Mouse (Mus musculus) midbrain, embryonic 11.5 days (tissue): ENCODE measurements around the gene Isg20l2. TPM values are rescaled to one million over a fixed set of nuclear protein-coding genes. Genes with fewer than 3 reads are reported as not detected.
"Not testable (repeated sequence)": the region's sequence is repeated elsewhere in the genome, so short reads cannot be mapped to it uniquely, and the experiment has no call there.

Experiments used
- ATAC-seq: fragments of 200-750 bp; cut with Nextera tagmentation; 2 replicates; pipeline ENCODE4 v1.8.0; 2017; ENCODE audit warnings: moderate TSS enrichment, moderate library complexity; ENCODE audit not compliant: low FRiP score
- DNase-seq: peaks from one replicate; pipeline ENCODE4 v3.0.0; 2015; ENCODE audit warnings: low spot score; ENCODE audit errors: missing footprints
- H3K27ac ChIP-seq: fragments of 300-500 bp; sonication (generic); 2 replicates; pipeline ENCODE4 v1.5.1; 2014; ENCODE audit warnings: low read depth, low read length
- H3K27me3 ChIP-seq: fragments of 300-500 bp; sonication (generic); 2 replicates; pipeline ENCODE4 v1.6.1; 2014; ENCODE audit warnings: mild to moderate bottlenecking, low read length, moderate library complexity, mixed read lengths; ENCODE audit not compliant: control insufficient read depth, insufficient read depth
- H3K36me3 ChIP-seq: fragments of 300-500 bp; sonication (generic); 2 replicates; pipeline ENCODE4 v1.6.1; 2014; ENCODE audit warnings: mild to moderate bottlenecking, low read length, moderate library complexity, mixed read lengths; ENCODE audit not compliant: control insufficient read depth, insufficient read depth
- H3K4me1 ChIP-seq: fragments of 300-500 bp; sonication (generic); 2 replicates; pipeline ENCODE4 v1.6.1; 2014; ENCODE audit warnings: low read length; ENCODE audit not compliant: control insufficient read depth, insufficient read depth
- H3K4me2 ChIP-seq: fragments of 300-500 bp; sonication (generic); 2 replicates; pipeline ENCODE4 v1.6.1; 2014; ENCODE audit warnings: mild to moderate bottlenecking, moderate library complexity
- H3K4me3 ChIP-seq: fragments of 300-500 bp; sonication (generic); 2 replicates; pipeline ENCODE4 v1.5.1; 2014; ENCODE audit warnings: low read depth, low read length
- H3K9ac ChIP-seq: fragments of 300-500 bp; sonication (generic); 2 replicates; pipeline ENCODE4 v1.6.1; 2014; ENCODE audit warnings: low read length
- H3K9me3 ChIP-seq: fragments of 300-500 bp; sonication (generic); 2 replicates; pipeline ENCODE4 v1.6.1; 2016; ENCODE audit warnings: low read length; ENCODE audit not compliant: control insufficient read depth
- WGBS: fragments of 180-500 bp; shearing (Covaris S2); extraction: QIAGEN DNeasy Blood & Tissue Kit; methylation state at CpG from one replicate; pipeline ENCODE4 v1.1.7; 2014; 5-methylcytosine and 5-hydroxymethylcytosine counted together
- polyA plus RNA-seq: library from polyadenylated mRNA; unstranded; fragments of >200 nt; fragmentation: Nextera tagmentation; extraction: Ambion mirVana; gene quantifications from 2 replicates; pipeline ENCODE4 v1.2.1, GENCODE M21; 2014

The Isg20l2 gene
- polyA plus RNA-seq: 53.9 and 54.8 TPM in 2 replicates

DNA sequence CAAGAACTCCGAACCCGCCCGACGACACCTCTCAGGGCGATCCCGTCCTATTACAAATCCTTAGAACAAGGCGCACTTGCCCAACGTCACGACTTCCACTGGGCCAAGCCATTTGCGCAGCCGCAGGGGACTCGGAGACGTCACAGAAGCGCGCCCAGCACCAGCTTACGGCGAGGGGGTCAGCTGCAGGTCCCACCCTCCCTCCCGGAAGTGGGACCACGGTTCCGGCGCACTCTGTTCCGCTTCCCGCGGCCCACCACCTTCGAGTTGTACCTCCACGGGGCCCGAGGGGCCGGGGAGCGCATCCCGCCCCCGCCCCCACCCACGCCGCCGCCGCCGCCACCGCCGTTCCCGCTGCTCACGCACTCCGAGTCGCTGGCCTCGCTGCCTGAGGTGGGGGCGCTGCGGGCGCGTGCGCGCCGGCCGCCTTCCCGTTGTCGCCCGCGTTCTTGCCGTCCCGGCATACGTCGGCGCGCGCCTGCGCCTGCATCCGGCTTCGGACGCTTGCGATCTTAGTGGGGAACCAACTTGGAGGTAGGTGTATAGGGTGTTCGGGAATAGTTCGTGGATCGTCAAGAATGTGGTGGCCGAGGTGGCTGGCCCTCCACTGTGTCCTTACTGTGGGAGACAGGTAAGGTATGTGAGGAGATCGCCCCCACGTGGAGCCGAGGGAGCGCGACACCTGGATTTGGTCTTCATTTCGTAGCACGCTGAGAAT is at the start of gene Isg20l2, which contains the start of gene Rrnad1:
TSS of gene Isg20l2 (plus strand) at position 237 of the 718 bp plus-strand sequence.
TSS of gene Rrnad1 (minus strand) at position 640 of the 718 bp plus-strand sequence.
- Histone ChIP-seq H3K9ac (peak within 1 kb of the TSS; percentile 84), H3K27ac (peak within 1 kb of the TSS; percentile 62), H3K9me3 (no peaks in the 10 kb centered on the region), H3K4me2 (peak within 1 kb of the TSS; percentile 85), H3K36me3 (peaks cover 16% of the 10 kb centered on the region), H3K4me1 (peaks cover 18% of the 10 kb centered on the region), H3K4me3 (peak within 1 kb of the TSS; percentile 90), H3K27me3 (no peaks in the 10 kb centered on the region; the same call in 1 of the 2 replicates)
- ATAC-seq: peak; percentile 99
- peak; percentile 99 for DNase-seq
- WGBS: under 1% methylated on average over 63 of the region's 78 CpGs

GRCm38 (mm10) chr3:87884291-87884690 is 45.8 kb upstream of the Isg20l2 start:
- Histone ChIP-seq H3K27me3 (no peaks in the 10 kb centered on the region), H3K4me3 (peak overlapping the region; percentile 97), H3K4me1 (peaks cover 13% of the 10 kb centered on the region), H3K9me3 (no peaks in the 10 kb centered on the region), H3K36me3 (peaks cover 3% of the 10 kb centered on the region; the same call in 1 of the 2 replicates), H3K4me2 (peak overlapping the region; percentile 95), H3K27ac (no peak overlapping the region), H3K9ac (peak overlapping the region; percentile 93)
- ATAC-seq (no peak), DNase-seq (no peak)
- 3% methylated on average over 3 of the region's 3 CpGs for WGBS

DNA sequence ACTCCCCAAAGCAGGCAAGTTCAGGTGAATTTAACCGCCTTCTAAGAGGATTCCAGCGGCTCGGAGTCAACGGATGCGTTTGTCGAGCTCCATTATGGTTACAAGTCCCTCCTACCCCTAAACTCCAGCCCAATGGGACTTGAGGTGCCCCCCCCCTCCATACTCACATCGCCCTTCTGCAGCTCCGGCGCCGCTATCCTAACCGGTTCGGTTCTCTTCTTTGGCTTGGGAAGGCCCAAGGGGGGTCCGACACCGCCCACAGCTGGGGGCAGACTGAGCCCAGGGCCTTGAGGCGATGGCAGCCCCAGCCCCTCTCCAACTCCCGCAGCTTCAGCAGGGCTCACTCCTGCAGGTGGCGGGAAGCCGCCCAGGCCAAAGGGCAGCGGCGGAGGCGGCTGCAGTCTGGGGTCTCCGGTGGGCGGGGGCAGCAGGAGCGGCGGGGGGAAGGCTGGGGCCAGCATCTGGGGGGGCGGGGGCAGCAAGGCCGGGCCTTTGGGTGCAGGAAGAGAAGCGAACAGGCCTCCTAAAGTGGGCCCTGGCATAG is 45.3 kb upstream of the Isg20l2 start:
- ATAC-seq (peak; percentile 54), DNase-seq (peak; percentile 92)
- H3K27me3 ChIP-seq: no peaks in the 10 kb centered on the region
- peak overlapping the region; percentile 93 for H3K9ac ChIP-seq
- peaks cover 3% of the 10 kb centered on the region; the same call in 1 of the 2 replicates for H3K36me3 ChIP-seq
- H3K4me2 ChIP-seq: peak overlapping the region; percentile 95
- H3K9me3 ChIP-seq: no peaks in the 10 kb centered on the region
- under 1% methylated on average over 26 of the region's 28 CpGs for WGBS
- H3K4me3 ChIP-seq: peak overlapping the region; percentile 97
- H3K27ac ChIP-seq: peak overlapping the region; percentile 31
- peaks cover 13% of the 10 kb centered on the region for H3K4me1 ChIP-seq

- Histone ChIP-seq H3K4me3 (peak within 1 kb of the TSS; percentile 97), H3K9me3 (no peaks in the 10 kb centered on the region), H3K4me1 (peaks cover 13% of the 10 kb centered on the region), H3K36me3 (peaks cover 2% of the 10 kb centered on the region; the same call in 1 of the 2 replicates), H3K4me2 (peak within 1 kb of the TSS; percentile 95), H3K27me3 (no peaks in the 10 kb centered on the region), H3K9ac (peak within 1 kb of the TSS; percentile 93), H3K27ac (peak within 1 kb of the TSS; percentile 31)
- WGBS: under 1% methylated on average over 33 of the region's 33 CpGs
- DNase-seq (peak; percentile 99), ATAC-seq (peak; percentile 97)
Observed at GRCm38 (mm10) chr3:87885281-87886003, 44.7 kb upstream of the Isg20l2 start, which contains the start of gene Prcc. TSS of gene Prcc (minus strand) at chr3:87885608.

DNA sequence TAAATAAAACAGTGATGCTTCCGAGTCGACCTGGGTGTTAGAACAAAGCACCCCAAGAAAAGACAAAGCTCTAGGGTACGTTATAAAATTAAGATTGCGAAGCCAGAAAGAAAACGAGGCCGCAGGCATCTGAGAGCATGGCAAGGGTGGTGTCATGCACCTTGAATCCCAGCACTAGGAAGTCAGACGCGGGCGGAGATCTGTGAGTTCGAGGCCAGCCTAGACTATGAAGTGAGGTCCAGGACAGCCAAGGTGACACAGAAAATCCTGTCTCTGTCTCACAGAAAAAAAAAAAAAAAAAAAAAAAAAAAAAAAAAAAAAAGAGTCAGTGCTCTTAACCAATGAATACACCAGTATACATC is 44.1 kb upstream of the Isg20l2 start:
- ATAC-seq: peak; percentile 31; the same call in 1 of the 2 replicates
- DNase-seq: no peak
- Histone ChIP-seq H3K4me3 (peak overlapping the region; percentile 97), H3K9ac (peak overlapping the region; percentile 43), H3K36me3 (no peaks in the 10 kb centered on the region), H3K9me3 (no peaks in the 10 kb centered on the region), H3K4me2 (peak overlapping the region; percentile 42), H3K27me3 (no peaks in the 10 kb centered on the region), H3K4me1 (peaks cover 13% of the 10 kb centered on the region), H3K27ac (no peak overlapping the region)
- WGBS: 15% methylated on average over 10 of the region's 10 CpGs

DNA sequence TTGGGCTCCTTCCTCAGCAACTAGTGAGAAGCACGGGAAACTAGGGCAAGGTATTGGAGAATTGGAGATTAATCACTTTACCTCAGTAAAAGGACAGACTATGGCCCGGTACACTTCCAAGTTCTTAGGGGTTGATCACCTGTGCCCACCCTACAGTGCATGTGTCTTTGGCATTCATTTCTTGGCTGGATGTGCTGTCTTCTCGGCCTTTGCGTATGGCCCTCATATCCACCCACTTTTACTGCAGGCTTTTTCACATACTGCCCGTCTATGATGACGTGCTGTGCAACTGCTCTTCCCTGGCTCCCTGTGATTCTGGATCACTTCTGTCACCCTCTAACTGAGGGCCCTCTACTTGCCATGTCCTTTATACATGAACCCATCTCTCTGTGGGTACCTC is 43.7 kb upstream of the Isg20l2 start:
- no peak for DNase-seq
- WGBS: 87% methylated on average over 6 of the region's 6 CpGs
- Histone ChIP-seq H3K9me3 (no peaks in the 10 kb centered on the region), H3K4me1 (peaks cover 13% of the 10 kb centered on the region), H3K27me3 (no peaks in the 10 kb centered on the region), H3K27ac (no peak overlapping the region), H3K9ac (no peak overlapping the region), H3K4me3 (no peak overlapping the region; the same call in 1 of the 2 replicates), H3K4me2 (no peak overlapping the region), H3K36me3 (no peaks in the 10 kb centered on the region)
- peak; percentile 1; the same call in 1 of the 2 replicates for ATAC-seq

GRCm38 (mm10) chr3:87887400-87887799 is 42.7 kb upstream of the Isg20l2 start:
- not testable (repeated sequence) for H3K9me3 ChIP-seq, H3K27me3 ChIP-seq, H3K4me2 ChIP-seq, H3K36me3 ChIP-seq, H3K27ac ChIP-seq, ATAC-seq, DNase-seq, H3K9ac ChIP-seq, H3K4me3 ChIP-seq
- 80% methylated on average over 4 of the region's 4 CpGs for WGBS
- H3K4me1 ChIP-seq: peaks cover 13% of the 10 kb centered on the region

GRCm38 (mm10) chr3:87891481-87891880 is 38.6 kb upstream of the Isg20l2 start:
- WGBS: 44% methylated on average over 3 of the region's 3 CpGs
- no peak for DNase-seq
- no peaks in the 10 kb centered on the region for H3K36me3 ChIP-seq
- no peaks in the 10 kb centered on the region for H3K4me1 ChIP-seq
- H3K27me3 ChIP-seq: no peaks in the 10 kb centered on the region
- no peak for ATAC-seq
- H3K9ac ChIP-seq: no peak overlapping the region
- no peak overlapping the region for H3K27ac ChIP-seq
- no peak overlapping the region for H3K4me3 ChIP-seq
- no peak overlapping the region for H3K4me2 ChIP-seq
- no peaks in the 10 kb centered on the region for H3K9me3 ChIP-seq
